Mouse (Mus musculus) embryonic stem cell, embryonic (primary cell): ENCODE measurements around the gene Kcnk1.

ENCODE experiments used
- CTCF ChIA-PET, 4 experiments: fragments of 300-600 bp in 2 of 4; fragments of 350-600 bp in 2 of 4; sonication (Branson Sonifier 250); formaldehyde crosslinking; loops; one replicate each; lab custom pipeline; 2022; ENCODE audit warnings: inconsistent platforms in 2 of 4; lab: Charles Lee
- POLR2A ChIA-PET, 4 experiments: fragments of 300-600 bp in 2 of 4; fragments of 350-600 bp in 2 of 4; sonication (Branson Sonifier 250); formaldehyde crosslinking; loops; one replicate each; lab custom pipeline; 2022; ENCODE audit warnings: antibody characterized with exemption in 4 of 4, inconsistent platforms in 1 of 4; lab: Charles Lee

Gene Kcnk1

DNA sequence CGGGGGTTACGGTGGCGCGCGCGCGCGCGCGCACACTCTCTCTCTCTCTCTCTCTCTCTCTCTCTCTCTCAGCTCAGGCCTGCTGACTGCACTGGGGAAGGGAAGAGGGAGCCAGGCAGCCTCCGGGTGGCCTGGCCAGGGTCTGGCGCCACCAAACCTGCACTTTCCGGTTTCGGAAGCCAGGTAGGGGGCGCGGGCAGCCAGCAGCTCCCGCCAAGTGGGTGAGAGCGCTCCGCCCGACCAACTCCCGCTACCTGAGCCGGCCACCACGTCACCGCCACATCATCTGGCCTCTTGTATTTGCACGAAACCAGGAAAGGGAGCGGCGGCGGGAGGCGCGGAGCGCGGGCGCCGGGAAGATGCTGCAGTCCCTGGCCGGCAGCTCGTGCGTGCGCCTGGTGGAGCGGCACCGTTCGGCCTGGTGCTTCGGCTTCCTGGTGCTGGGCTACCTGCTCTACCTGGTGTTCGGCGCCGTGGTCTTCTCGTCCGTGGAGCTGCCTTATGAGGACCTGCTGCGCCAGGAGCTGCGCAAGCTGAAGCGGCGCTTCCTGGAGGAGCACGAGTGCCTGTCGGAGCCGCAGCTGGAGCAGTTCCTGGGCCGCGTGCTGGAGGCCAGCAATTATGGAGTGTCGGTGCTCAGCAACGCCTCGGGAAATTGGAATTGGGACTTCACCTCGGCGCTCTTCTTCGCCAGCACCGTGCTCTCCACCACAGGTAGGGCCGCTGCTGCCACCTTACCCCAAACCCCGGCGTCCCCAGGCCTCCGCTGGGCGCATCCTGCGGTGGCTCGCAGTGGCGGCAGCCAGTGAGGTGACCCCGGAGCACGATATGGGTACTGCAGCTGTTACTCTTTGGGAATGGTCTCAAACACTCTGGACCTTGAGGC lies at the start of gene Kcnk1:
Kcnk1 (plus strand) TSS at position 70 of the 886 bp plus-strand sequence.
- POLR2A ChIA-PET: interaction anchor here (0.6 to 3.1 kb wide), 31 partner anchors 8 to 980 kb away, joined by 3 to 20 read pairs (median 3); partner anchors contain the start of genes Coa6 (in 1 of the 4) and Map3k21 (in 1 of the 4)
- CTCF ChIA-PET: interaction anchor here (0.6 to 1.9 kb wide), 13 partner anchors 8 to 1664 kb away, joined by 3 to 7 read pairs (median 4); no protein-coding TSS in a partner anchor

DNA sequence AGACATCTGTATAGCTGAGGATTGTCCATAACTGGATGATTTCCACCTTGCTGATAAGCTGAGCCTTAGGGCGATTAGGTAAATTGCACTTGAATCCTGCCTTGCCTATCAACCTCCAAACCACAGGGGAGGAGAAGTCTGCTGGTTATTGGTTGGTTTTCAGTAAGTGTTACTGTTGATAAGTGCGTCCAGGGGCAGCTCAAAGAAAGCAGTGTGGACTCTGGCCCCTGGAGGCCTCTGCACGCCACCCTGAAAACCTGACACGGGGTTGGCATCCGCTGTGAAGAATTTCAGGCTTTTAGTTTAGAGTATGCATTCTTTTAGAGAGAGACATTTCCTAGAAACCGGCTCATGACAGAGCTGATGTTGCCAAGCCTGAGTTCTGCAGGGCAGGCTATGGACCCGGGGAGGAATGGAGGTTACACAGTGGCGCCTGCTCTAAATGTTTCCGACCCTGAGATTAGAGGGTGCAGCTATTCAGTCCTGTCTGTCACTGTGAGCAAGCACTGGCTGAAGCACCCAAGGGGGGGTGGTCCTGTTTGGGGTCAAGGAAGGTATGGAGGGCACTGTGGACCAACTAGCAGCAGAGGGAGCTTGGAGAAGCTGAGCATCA lies 46.2 kb upstream of the Kcnk1 start:
- ChIA-PET CTCF (interaction anchor here (0.7 to 4.1 kb wide), 14 partner anchors 12 to 804 kb away, joined by 3 to 28 read pairs (median 3); no protein-coding TSS in a partner anchor), POLR2A (interaction anchor here in 1 of 4 experiments (0.6 to 1.4 kb wide), 4 partner anchors 9 to 344 kb away, joined by 3 to 5 read pairs (median 4); no protein-coding TSS in a partner anchor)

DNA sequence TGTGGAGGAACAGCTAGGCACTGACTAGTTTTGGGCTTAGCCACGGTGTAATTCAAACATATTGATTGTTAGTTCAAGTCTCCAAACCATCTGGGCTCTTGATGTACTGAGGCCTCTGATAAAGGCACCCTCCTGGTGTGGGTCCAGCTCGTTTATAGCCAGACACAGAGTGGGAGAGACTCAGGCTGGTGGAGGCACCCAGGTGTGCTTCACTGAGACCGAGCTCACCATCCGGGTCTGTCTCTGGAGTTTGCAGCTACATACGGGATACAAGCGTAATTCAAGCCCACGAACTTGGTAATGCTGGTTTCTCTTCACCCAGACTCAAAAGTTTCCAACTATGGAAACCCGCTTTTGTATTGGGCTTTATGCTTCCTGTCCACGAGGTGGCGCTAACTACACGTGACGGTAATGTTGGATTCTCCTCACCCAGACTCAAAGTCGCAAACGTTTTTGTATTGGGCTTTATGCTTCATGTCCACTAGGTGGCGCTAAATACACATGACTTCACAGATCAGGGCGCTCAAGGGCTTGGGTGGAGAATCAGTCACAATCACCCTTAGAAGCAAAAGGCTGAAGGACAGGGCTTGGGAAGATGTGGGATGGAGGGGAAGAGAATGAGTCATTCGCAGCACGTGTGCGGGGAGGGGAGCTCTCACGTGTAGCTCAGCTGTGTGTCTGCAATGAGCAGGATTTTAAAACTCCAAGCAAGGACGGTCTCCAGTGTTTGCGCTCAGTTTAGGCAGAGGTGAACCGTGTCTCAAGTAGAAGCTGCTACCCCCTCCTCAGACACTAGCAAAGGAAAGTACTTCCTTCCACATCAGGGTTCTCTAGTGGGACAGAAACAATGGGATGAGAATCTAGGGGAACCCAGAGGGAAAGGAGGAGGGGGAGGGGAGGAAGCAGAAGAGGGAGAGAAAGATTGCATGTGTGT lies 44.7 kb upstream of the Kcnk1 start:
- CTCF ChIA-PET: interaction anchor here (0.5 to 4.1 kb wide), 38 partner anchors 8 to 1173 kb away, joined by 3 to 28 read pairs (median 3); partner anchors contain the start of gene Kcnk1 (in 3 of the 4)
- POLR2A ChIA-PET: interaction anchor here in 2 of 4 experiments (0.6 to 1.4 kb wide), 2 partner anchors 10 to 489 kb away, joined by 3 to 4 read pairs; no protein-coding TSS in a partner anchor

DNA sequence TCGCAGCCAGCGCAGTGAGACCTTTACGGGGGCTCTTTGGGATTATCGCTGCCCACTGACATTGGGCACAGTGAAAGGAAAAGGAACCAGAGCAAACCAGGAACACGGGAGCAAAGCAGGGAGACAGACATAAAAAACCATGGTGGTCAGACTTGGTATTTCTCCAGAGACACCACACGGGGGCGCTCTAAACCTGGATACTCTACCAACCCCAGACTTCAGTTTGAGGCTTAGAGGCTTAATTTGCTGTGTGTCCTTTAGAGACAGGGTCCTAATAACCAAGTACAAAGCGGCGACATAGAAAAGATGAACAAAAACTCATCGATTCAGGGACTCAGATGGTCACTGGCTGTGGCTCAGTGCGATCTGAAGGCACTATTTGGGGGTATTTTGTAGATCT lies 39.3 kb upstream of the Kcnk1 start:
- ChIA-PET POLR2A (no interaction called here), CTCF (interaction anchor here in 3 of 4 experiments (0.7 to 0.8 kb wide), 3 partner anchors 120 to 961 kb away, joined by 3 to 4 read pairs (median 3); no protein-coding TSS in a partner anchor)

DNA sequence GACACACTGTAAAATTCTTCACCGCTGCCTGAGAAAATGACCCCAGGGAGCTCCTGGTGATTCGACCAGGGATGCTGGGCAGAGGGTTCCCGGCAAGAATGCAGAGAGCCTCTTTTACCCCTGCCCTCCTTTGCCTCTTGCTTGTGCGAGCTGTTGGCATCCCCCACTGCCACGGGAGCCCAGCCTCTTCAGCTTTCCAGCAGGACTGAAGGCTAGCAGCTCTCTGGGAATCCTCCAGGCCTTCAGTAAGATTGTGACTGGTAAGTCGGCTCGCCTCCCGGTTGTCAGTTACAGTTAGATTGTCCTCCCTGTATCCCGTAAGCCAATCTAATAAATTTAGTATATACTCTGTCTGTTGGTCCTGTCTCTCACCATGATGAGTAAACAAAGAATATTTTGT lies 38.2 kb upstream of the Kcnk1 start:
- POLR2A ChIA-PET: no interaction called here

DNA sequence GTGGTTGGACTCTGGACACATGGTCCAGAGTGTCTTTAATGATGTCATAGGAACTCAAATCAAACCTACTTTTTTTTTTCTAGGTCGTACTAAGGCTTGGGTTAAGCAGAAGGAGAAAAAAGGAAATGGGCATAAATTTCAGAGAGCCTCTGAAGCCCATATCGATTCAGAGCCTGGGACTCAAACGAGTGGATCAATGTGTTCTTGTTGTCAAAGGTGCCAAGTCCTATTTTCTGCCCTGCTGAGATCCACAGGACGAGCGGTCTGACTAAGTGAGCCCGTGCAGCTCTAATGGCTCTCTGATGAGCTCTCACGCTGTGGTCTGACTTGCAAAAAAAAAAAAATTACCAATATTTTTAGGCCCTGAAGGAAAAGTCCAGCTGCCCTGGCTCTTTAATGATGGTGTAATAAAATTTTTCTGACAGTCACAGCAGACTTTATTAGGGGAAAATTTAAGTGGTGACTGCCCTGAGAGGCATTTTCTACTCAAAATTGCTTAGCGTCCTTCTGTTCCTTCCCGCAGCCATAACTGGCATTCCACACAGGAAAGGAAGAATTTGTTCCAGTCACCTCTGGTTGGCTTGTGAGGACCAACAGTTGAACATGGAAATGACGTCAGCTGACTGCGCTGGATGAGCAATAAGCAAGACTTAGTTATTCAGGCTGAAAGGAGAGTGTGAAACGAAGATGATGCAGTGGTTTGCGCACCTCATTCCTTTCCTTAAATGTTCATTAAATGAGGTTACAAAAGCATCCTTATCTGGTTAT lies 37.6 kb upstream of the Kcnk1 start:
- POLR2A ChIA-PET: no interaction called here
- CTCF ChIA-PET: interaction anchor here in 1 of 4 experiments (1.0 to 1.3 kb wide), 2 partner anchors 37 to 118 kb away, joined by 3 to 4 read pairs; partner anchors contain the start of gene Kcnk1

More for the DNA sequence above, 38.2 kb upstream of the Kcnk1 start:
- CTCF ChIA-PET: interaction anchor here in 1 of 4 experiments (1.3 kb wide), 1 partner anchor 38 kb away, joined by 4 read pairs; the partner anchor contains the start of gene Kcnk1

DNA sequence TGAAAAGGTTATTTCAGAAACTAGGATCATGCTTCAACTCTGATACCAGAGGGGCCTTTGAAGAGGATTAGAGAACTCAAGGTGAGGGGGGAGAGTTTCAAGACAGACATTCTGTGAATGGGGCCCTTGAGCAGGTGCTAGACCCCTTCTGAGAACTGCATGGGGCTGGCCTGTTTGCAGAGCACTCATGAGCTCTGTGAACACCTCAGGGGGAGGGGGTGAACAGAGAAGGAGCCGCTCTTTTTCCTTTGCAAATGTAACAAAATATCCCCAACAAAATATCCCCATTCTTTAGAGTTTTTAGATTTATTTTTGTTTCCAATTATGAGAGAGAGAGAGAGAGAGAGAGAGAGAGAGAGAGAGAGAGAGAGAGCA lies 37.0 kb upstream of the Kcnk1 start:
- POLR2A ChIA-PET: no interaction called here
- CTCF ChIA-PET: interaction anchor here in 2 of 4 experiments (0.7 to 1.3 kb wide), 3 partner anchors 8 to 118 kb away, joined by 3 to 9 read pairs (median 3); no protein-coding TSS in a partner anchor

DNA sequence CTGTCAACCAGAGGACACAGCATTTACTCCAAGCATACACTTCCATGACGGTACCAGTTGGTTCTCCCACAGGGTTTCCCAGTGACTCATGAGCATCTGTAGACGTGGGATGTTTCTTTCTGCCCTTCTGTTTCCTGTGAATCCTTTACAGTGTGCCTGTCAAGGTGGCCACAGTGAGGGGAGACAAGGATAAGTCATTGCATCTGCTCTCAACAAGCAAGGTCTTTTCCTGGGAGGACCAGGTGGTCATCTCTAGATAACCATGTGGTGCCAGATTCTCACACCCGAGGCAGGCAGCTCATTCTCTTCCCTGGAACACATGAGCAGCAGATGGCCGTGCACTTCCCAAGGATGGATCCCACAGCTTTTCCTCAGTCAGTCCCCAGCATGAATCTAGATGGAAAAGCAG lies 35.6 kb upstream of the Kcnk1 start:
- CTCF ChIA-PET: interaction anchor here in 3 of 4 experiments (0.5 to 1.3 kb wide), 7 partner anchors 9 to 1150 kb away, joined by 3 to 6 read pairs (median 3); no protein-coding TSS in a partner anchor
- POLR2A ChIA-PET: interaction anchor here in 1 of 4 experiments (0.6 kb wide), 1 partner anchor 115 kb away, joined by 4 read pairs; no protein-coding TSS in a partner anchor

DNA sequence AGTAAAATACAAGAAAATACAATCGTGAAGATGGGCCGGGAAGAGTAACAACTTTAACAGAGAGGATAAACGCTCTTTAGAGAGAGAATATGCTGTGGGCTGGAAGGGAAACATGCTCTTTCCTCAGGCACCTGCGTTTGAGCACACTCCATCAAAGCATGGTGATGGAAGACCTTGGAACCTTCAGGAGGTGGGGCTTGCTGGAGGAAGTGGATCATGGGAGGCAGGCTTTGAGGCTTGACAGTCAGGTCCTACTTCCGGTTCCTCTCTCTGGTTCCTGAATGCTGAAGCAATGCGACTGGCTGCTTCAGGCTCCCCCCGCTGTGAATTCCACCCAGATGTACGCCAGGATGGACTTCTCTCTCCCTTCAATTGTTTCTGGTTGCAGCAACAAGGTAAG lies 34.9 kb upstream of the Kcnk1 start:
- POLR2A ChIA-PET: no interaction called here
- CTCF ChIA-PET: interaction anchor here in 2 of 4 experiments (0.5 to 0.8 kb wide), 2 partner anchors 10 to 908 kb away, joined by 3 to 4 read pairs; no protein-coding TSS in a partner anchor

DNA sequence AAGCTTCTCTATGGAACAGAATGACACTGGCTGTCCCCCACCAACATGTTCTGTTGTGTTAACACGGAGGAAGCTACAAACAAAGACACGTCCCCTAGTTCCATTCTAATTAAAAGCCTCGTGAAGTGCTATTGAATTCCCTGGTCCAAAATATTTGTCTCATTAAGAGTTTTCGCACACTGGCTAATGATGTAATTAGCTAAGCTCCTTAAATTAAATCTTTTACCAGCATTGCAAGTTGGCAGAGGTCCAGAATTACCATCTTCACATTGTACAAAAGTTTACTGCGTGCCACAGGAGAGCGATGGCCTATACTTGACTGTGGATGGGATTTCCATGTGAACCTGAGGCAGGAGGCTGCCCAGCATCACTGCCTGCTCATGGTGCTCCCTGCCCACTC lies 33.2 kb upstream of the Kcnk1 start:
- ChIA-PET POLR2A (no interaction called here), CTCF (no interaction called here)

DNA sequence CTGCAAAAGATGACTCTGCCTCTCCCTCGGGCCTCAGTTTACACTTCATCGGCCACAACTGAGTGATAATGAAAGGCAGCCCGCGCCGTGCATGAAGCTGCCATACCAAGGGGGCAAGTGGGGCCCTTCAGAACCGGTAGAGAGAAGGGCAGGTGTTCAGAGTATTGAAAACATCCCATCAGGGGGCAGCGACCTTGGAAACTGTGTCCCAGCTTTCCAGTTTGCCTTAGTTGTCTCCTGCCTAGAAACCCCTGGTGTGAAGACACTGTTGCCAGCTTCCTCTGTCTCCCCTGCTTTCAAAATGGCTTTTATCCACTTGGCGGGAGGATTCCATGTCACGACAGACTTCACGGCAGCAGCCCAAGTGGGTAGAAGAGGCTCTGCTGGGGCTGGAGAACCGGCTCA lies 31.2 kb upstream of the Kcnk1 start:
- POLR2A ChIA-PET: interaction anchor here in 2 of 4 experiments (0.6 to 1.9 kb wide), 4 partner anchors 31 to 1099 kb away, joined by 3 to 11 read pairs (median 4); partner anchors contain the start of gene Kcnk1 (in 2 of the 2)
- CTCF ChIA-PET: interaction anchor here in 1 of 4 experiments (0.6 kb wide), 2 partner anchors 205 to 295 kb away, joined by 3 read pairs; no protein-coding TSS in a partner anchor

DNA sequence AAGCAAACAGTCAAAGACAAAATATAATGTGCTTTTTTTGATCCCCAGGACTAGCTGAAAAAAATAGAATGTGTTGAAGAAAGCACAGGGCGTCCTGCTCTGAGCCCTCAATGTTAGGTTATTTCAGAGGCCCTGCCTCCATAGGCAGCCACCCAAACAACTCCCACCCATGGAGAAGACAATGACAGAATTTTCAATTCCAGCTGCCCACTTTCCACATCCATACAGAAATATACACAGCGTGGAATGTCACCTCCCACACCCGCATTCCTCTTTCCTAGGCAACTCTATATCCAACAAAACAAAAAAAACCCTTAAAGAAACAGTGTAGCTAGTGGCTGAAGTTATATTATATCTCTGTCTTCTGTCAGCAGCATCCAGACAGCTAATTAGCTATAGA lies 23.6 kb upstream of the Kcnk1 start:
- POLR2A ChIA-PET: interaction anchor here in 2 of 4 experiments (0.7 to 2.2 kb wide), 3 partner anchors 15 to 101 kb away, joined by 3 to 8 read pairs (median 3); partner anchors contain the start of gene Kcnk1 (in 1 of the 2)
- CTCF ChIA-PET: interaction anchor here in 2 of 4 experiments (0.7 to 1.1 kb wide), 2 partner anchors 21 to 843 kb away, joined by 3 read pairs; no protein-coding TSS in a partner anchor

DNA sequence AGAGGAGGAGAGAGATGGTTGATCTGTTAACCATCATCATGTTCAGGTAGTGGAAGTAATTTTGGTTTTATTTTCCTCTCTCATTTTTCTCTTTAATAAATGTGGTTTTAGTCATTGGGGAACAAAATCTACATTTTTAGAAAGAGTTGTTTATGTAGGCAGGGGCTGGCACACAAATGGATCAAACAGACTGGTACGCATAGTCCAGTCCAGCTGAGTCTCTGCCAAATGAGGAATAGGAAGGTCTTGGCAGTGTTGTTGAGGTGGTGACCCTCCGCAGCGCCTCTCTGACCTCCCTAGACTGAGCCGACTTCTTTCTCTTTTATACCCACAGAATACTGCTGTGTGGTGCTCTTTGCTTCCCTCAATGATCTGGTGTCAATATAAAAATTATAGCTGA lies 19.0 kb upstream of the Kcnk1 start:
- ChIA-PET POLR2A (interaction anchor here in 1 of 4 experiments (1.0 kb wide), 1 partner anchor 10 kb away, joined by 3 read pairs; no protein-coding TSS in a partner anchor), CTCF (interaction anchor here in 2 of 4 experiments (0.5 to 1.5 kb wide), 2 partner anchors 40 to 143 kb away, joined by 3 to 5 read pairs; no protein-coding TSS in a partner anchor)

DNA sequence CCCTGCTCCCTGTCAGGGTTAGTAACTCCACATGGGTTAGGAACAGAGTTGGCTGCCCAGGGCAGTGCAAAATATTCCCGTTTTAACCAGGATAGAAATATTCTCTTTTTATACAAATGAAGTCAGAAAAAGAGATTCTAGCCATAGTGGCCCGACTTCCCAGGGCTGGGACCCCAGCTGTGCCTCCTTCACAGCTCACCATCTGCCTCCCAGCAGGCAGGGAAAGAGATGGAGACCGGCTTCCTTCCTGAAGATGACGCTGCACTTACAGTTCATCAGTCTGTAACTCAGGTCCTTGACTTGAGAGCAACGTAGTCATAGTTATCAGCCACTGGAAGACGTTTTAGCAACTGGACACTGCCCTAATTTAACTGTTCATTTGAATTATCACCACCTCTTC lies 14.1 kb upstream of the Kcnk1 start:
- CTCF ChIA-PET: interaction anchor here in 1 of 4 experiments (0.6 kb wide), 1 partner anchor 853 kb away, joined by 4 read pairs; no protein-coding TSS in a partner anchor
- POLR2A ChIA-PET: interaction anchor here in 1 of 4 experiments (0.6 kb wide), 1 partner anchor 343 kb away, joined by 3 read pairs; no protein-coding TSS in a partner anchor

DNA sequence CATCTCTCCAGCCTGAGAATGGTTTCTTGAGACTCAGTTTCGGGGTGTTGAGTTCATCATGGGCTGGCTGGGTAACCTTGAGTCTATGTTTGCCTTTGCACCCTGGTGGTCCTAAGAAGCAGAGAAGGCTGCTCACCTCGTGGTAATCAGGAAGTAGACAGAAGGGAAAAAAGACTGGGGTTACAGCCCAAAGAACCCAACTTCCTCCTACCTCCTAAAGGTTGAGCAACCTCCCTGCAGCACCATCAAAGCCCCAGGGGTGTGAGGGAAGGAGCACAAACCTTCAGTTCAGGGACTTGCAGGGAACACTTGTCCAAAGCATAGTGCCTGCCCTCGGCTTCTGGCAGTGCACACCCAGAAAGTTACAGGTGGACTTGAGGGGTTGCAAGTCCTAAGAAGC lies 11.5 kb upstream of the Kcnk1 start:
- CTCF ChIA-PET: no interaction called here
- POLR2A ChIA-PET: no interaction called here

DNA sequence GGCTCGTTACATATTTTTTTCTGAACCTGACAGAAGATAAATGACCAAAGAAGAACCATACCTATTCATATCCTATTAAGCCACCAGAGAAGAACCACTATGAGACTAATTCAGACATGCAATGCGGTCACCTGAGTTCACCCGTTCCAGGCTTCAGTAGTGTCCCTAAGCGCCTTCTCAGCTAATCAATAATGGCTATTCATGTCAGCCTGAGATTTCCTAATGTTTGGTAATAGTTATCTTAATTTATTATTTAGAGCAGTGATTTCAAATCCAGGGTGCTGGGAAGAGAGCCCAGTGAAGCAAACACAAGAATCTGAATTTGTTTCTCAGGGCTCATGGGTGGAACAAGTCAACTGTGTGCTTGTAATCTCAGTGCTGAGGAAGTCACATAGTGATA lies 10.8 kb upstream of the Kcnk1 start:
- ChIA-PET POLR2A (no interaction called here), CTCF (no interaction called here)
